Mouse (Mus musculus): ENCODE measurements around the gene Lsamp. TPM values are rescaled to one million over a fixed set of nuclear protein-coding genes. Genes with fewer than 3 reads are reported as not detected.
"Not testable (repeated sequence)": the region's sequence is repeated elsewhere in the genome, so short reads cannot be mapped to it uniquely, and the experiment has no call there.

Gene Lsamp
- polyA plus RNA-seq, 1 experiment from 2014 or later: 0.20 TPM

GRCm38 (mm10) chr16:41974866-41975719, 1990.9 kb downstream of the Lsamp start:
- ATAC-seq: no peak
- Histone ChIP-seq H3K27ac (ENCODE audit: low read length) (no peak overlapping the region), H3K4me2 (replicated peaks; ENCODE audit: low read depth, low read length) (no peak overlapping the region), H3K36me3 (ENCODE audit: insufficient read depth, low read length) (no peaks in the 10 kb centered on the region), H3K9ac (replicated peaks; ENCODE audit: low read depth) (no peak overlapping the region), H3K4me1 (ENCODE audit: insufficient read depth, low read depth, low read length) (no peaks in the 10 kb centered on the region), H3K9me3 (ENCODE audit: low read length) (no peaks in the 10 kb centered on the region), H3K27me3 (replicated peaks; ENCODE audit: insufficient read depth, low read length) (no peaks in the 10 kb centered on the region), H3K4me3 (ENCODE audit: low read depth, low read length) (no peak overlapping the region)
- 25% methylated on average over 2 of the region's 2 CpGs for WGBS
- TF ChIP-seq CTCF (IDR thresholded peaks at IDR 0.05) (no peak), EP300 (IDR thresholded peaks at IDR 0.05) (no peak)
- DNase-seq (ENCODE audit: low spot score): no peak

- Histone ChIP-seq H3K36me3 (ENCODE audit: insufficient read depth, low read length) (no peaks in the 10 kb centered on the region), H3K9ac (replicated peaks; ENCODE audit: low read depth) (no peak overlapping the region), H3K4me1 (ENCODE audit: insufficient read depth, low read depth, low read length) (no peaks in the 10 kb centered on the region), H3K4me3 (ENCODE audit: low read depth, low read length) (no peak overlapping the region), H3K27ac (ENCODE audit: low read length) (no peak overlapping the region), H3K4me2 (replicated peaks; ENCODE audit: low read depth, low read length) (no peak overlapping the region), H3K9me3 (ENCODE audit: low read length) (no peaks in the 10 kb centered on the region), H3K27me3 (replicated peaks; ENCODE audit: insufficient read depth, low read length) (no peaks in the 10 kb centered on the region)
- ATAC-seq (no peak), DNase-seq (ENCODE audit: low spot score) (no peak)
- 69% methylated on average over 5 of the region's 5 CpGs for WGBS
- TF ChIP-seq CTCF (IDR thresholded peaks at IDR 0.05) (no peak), EP300 (IDR thresholded peaks at IDR 0.05) (no peak)
Measured at GRCm38 (mm10) chr16:41976897-41977296, 1992.7 kb downstream of the Lsamp start.

- Histone ChIP-seq H3K9ac (replicated peaks; ENCODE audit: low read depth) (no peak overlapping the region), H3K27me3 (replicated peaks; ENCODE audit: insufficient read depth, low read length) (no peaks in the 10 kb centered on the region), H3K9me3 (ENCODE audit: low read length) (no peaks in the 10 kb centered on the region), H3K36me3 (ENCODE audit: insufficient read depth, low read length) (no peaks in the 10 kb centered on the region), H3K4me2 (replicated peaks; ENCODE audit: low read depth, low read length) (no peak overlapping the region), H3K27ac (ENCODE audit: low read length) (no peak overlapping the region), H3K4me1 (ENCODE audit: insufficient read depth, low read depth, low read length) (no peaks in the 10 kb centered on the region), H3K4me3 (ENCODE audit: low read depth, low read length) (no peak overlapping the region)
- TF ChIP-seq CTCF (IDR thresholded peaks at IDR 0.05) (no peak), EP300 (IDR thresholded peaks at IDR 0.05) (no peak)
- no peak for DNase-seq (ENCODE audit: low spot score)
- 56% methylated on average over 1 of the region's 1 CpGs for WGBS
- ATAC-seq: no peak
Measured at GRCm38 (mm10) chr16:41996956-41997355, 2012.8 kb downstream of the Lsamp start.

- TF ChIP-seq CTCF (IDR thresholded peaks at IDR 0.05): no peak
- TF ChIP-seq EP300 (IDR thresholded peaks at IDR 0.05): no peak
- 89% methylated on average over 5 of the region's 5 CpGs for WGBS
- ATAC-seq: no peak
- no peaks in the 10 kb centered on the region for H3K27me3 ChIP-seq (replicated peaks; ENCODE audit: insufficient read depth, low read length)
- H3K9ac ChIP-seq (replicated peaks; ENCODE audit: low read depth): no peak overlapping the region
- H3K27ac ChIP-seq (ENCODE audit: low read length): no peak overlapping the region
- H3K4me2 ChIP-seq (replicated peaks; ENCODE audit: low read depth, low read length): no peak overlapping the region
- H3K4me1 ChIP-seq (ENCODE audit: insufficient read depth, low read depth, low read length): no peaks in the 10 kb centered on the region
- DNase-seq (ENCODE audit: low spot score): no peak
- no peak overlapping the region for H3K4me3 ChIP-seq (ENCODE audit: low read depth, low read length)
- no peaks in the 10 kb centered on the region for H3K36me3 ChIP-seq (ENCODE audit: insufficient read depth, low read length)
- no peaks in the 10 kb centered on the region for H3K9me3 ChIP-seq (ENCODE audit: low read length)
Measured at GRCm38 (mm10) chr16:42002925-42003324, 2018.8 kb downstream of the Lsamp start.

GRCm38 (mm10) chr16:42003506-42003905, 2019.3 kb downstream of the Lsamp start:
- H3K4me3 ChIP-seq (ENCODE audit: low read depth, low read length); ATAC-seq; H3K9ac ChIP-seq (replicated peaks; ENCODE audit: low read depth); H3K9me3 ChIP-seq (ENCODE audit: low read length); H3K36me3 ChIP-seq (ENCODE audit: insufficient read depth, low read length); H3K4me2 ChIP-seq (replicated peaks; ENCODE audit: low read depth, low read length); H3K4me1 ChIP-seq (ENCODE audit: insufficient read depth, low read depth, low read length); DNase-seq (ENCODE audit: low spot score); H3K27me3 ChIP-seq (replicated peaks; ENCODE audit: insufficient read depth, low read length); H3K27ac ChIP-seq (ENCODE audit: low read length): not testable (repeated sequence)
- WGBS: 88% methylated on average over 7 of the region's 11 CpGs

GRCm38 (mm10) chr16:42004166-42004565, 2020.0 kb downstream of the Lsamp start:
- ATAC-seq (no peak), DNase-seq (ENCODE audit: low spot score) (no peak)
- no peaks in the 10 kb centered on the region for H3K36me3 ChIP-seq (ENCODE audit: insufficient read depth, low read length)
- H3K4me3 ChIP-seq (ENCODE audit: low read depth, low read length): no peak overlapping the region
- H3K9ac ChIP-seq (replicated peaks; ENCODE audit: low read depth): no peak overlapping the region
- H3K9me3 ChIP-seq (ENCODE audit: low read length): no peaks in the 10 kb centered on the region
- no peaks in the 10 kb centered on the region for H3K27me3 ChIP-seq (replicated peaks; ENCODE audit: insufficient read depth, low read length)
- no peak overlapping the region for H3K4me2 ChIP-seq (replicated peaks; ENCODE audit: low read depth, low read length)
- no peaks in the 10 kb centered on the region for H3K4me1 ChIP-seq (ENCODE audit: insufficient read depth, low read depth, low read length)
- TF ChIP-seq CTCF (IDR thresholded peaks at IDR 0.05) (no peak), EP300 (IDR thresholded peaks at IDR 0.05) (no peak)
- no peak overlapping the region for H3K27ac ChIP-seq (ENCODE audit: low read length)
- 37% methylated on average over 1 of the region's 1 CpGs for WGBS
